Mouse (Mus musculus) kidney, adult 18-20 months (tissue): ENCODE measurements around the gene Ice1.

Source experiments
- DNase-seq: peaks from one replicate; pipeline ENCODE4 v3.0.0; 2021

Ice1 gene

DNA sequence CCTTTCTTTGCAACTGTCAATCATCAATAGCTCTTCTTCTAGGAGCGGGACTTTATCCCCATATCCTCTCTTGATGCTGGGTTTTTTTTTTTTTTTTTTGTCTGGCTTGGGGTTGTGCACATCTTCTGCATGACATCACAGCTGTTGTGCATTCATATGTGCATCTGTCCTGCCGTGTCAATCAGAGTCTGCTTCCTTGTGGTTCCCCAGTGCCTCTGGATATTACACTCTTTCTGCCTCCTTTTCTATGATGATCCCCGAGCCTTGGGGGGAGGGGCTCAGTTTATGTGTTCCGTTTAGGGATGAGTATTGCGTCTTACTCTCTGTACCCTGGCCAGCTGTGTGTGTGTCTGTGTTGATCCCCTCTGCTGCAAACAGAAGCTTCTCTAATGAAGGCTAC, 84.0 kb downstream of the Ice1 start:
- DNase-seq = no peak

DNA sequence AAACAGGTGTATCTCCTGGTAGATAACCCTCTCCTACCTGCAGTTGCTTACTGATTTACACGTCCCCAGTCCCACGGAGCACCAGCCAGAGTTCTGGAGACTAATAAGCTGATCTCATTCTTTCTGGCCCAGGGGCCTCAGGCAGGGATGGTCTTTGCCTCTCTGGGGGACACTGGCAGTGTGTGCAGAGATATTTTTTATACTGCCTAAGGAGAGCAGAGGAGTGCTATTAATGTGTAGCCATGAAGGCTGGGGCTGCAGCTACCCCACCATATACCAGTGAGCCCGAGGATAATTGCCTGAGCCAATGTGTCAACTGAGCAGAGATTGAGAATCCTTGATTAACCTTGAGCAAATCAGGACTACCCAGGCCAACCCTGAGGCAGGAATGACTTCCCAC, 90.0 kb downstream of the Ice1 start:
- no peak for DNase-seq

- no peak for DNase-seq
These were observed 92.2 kb downstream of the Ice1 start for GRCm38 (mm10) chr13:70545261-70545660.

- DNase-seq = no peak
These were observed 97.6 kb downstream of the Ice1 start for GRCm38 (mm10) chr13:70539842-70540241.

DNA sequence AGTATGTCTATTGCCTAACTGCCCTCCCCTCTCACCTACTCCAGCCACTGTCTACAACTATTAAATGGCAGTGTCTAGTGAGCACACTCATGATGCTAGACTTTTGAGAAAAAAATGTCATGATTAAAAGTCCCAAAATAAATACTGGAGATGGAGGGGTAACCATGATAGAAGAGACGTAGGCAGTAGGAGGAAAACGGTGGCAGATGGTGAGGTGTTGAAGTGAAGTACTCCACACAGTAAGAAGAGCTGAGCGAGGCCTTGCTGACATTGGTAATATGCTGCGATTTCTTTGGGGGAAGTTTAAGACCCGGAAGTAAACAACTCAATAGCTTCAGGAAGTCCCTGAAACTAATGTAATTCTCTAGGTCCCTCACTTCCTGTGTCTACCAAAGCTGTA, 104.0 kb downstream of the Ice1 start:
- DNase-seq = no peak

DNA sequence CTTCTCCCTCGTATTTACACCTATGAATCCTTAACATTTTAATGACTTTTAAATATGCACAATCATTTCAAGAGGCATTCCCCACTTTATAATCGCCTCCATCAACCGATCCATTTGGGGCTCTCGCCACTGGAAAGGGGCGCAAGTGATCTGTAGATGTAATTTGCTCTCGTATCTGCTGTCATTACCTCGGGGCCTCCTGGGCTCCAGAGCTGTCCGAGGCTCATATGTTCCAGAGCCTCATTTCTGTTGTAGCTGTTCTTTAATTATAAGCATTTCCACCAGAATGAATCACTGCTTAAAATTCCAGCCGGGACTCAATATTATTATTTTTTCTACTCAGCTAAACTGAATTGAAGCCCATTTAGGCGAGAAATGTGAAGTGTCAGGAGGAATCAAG, 104.7 kb downstream of the Ice1 start:
- no peak for DNase-seq

DNA sequence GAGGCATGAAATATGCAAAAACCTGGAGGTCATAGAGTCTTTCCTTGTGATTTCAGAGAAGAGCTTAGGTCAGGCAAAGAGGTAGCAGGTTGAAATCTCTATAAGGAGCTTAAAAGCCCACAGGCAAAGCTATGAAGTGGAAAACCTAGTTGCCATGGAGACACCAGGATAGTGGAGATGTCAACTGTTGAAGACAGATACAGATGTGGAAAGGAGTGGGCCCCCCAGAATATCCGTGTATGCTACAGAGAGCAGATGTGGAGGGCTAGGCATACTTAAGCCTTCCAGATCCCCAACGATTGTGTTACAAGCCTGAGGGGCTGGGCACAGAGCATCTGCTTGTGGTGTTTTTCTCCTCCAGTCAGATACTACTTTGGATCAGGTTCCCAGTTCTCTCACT, 119.8 kb downstream of the Ice1 start:
- DNase-seq = no peak

DNA sequence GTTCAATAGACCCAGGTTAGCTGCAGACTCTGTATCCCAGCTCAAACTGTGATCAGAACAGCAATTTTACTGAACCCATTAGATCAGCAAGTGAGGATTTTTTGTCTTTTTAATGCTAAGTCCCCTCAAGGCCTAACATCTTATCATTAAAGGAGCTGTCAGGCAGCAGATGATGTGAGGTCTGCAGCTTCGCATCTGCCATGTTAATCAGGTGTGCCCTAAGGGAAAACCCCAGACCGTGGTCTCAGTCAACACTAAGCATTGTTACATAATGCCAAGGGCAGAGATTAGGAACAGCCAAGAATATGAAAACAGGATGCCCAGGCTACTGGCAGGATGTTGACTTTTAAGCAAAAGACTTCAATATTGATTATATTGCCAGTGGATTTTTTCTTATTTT, 122.4 kb downstream of the Ice1 start:
- no peak for DNase-seq

DNA sequence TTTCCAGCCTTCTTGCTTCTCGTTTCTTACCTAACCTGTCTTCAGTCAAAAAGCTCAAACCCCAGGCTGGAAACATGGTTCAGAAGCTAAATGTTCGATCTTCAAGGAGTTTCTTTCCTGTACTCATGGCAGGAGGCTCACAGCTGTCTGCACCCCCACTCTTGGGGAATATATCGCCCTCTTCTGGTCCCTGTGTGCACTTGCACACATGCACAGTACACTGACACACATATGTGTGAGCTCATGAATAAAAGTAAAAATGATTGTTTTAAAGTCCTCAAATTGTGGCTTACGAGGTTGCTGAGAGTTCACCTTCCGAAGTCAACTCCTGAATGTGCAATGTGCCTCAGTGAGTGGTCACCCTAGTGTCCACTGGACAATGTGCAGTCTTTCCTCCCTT, 127.2 kb downstream of the Ice1 start:
- DNase-seq = no peak

- DNase-seq = no peak
These were observed 127.9 kb downstream of the Ice1 start for GRCm38 (mm10) chr13:70509375-70510016.

GRCm38 (mm10) chr13:70508708-70509374, 128.6 kb downstream of the Ice1 start:
- no peak for DNase-seq
